Mouse (Mus musculus) adrenal gland, postnatal 0 days (tissue): ENCODE data around the gene Gm9736. TPM values are rescaled to one million over a fixed set of nuclear protein-coding genes. Genes with fewer than 3 reads are reported as not detected.

Source experiments
- polyA plus RNA-seq: library from polyadenylated mRNA; unstranded; fragments of >200 nt; fragmentation: Nextera tagmentation; extraction: Ambion mirVana; gene quantifications from 2 replicates; pipeline ENCODE4 v1.2.1, GENCODE M21; 2015

The Gm9736 gene
- not detected in 2 replicates for polyA plus RNA-seq

DNA sequence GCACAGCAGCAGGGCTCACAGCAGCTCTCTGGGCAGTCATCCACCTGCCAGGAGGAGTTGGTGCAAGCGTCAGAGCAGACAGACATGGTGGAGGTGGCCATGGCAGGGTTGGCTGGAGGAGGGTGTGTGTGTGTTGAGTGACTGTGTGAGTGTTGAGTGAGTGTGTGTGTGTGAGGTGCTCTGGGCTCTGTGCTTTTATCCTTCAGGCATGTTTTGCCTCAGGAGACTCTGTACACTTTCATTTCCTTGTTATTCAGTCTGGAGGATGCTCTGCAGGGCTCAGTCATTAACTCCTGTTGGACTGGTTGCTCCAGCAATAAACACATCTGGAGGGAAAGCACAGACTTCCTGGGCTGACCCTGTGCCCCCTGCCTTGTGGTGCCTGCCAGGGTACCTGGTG is at the start of gene Gm9736:
TSS of gene Gm9736 (minus strand) at position 101 of the 400 bp plus-strand sequence.

DNA sequence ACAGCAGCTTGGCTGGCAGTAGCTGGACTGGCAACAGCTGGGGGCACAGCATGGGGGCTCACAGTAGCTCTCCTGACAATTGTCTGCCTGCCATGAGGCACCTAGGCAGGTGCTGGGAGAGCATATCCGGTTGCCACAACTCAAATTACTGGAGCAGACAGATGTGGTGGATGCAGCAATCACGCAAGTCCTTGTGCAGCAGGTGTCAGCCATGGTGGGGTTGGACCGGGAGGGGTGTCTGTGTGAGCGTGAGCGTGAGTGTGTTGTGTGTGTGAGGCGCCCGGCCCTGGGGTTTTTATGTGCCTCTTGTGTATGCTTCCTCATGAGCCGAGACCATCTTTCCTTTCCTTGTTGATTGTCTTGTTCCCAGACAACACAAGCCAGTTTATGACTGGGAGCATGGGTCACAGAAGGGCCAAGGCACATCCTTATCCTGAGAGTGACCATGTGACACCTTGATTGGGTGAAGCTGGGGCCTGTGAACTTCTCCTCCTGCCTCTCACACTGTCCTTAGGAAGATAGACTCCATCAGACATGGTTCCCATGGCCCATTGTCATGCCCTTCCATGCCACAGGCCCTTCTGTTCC is 47.9 kb upstream of the Gm9736 start, which contains the start of gene Gm19668:
TSS of gene Gm19668 (minus strand) at position 213 of the 588 bp plus-strand sequence.

DNA sequence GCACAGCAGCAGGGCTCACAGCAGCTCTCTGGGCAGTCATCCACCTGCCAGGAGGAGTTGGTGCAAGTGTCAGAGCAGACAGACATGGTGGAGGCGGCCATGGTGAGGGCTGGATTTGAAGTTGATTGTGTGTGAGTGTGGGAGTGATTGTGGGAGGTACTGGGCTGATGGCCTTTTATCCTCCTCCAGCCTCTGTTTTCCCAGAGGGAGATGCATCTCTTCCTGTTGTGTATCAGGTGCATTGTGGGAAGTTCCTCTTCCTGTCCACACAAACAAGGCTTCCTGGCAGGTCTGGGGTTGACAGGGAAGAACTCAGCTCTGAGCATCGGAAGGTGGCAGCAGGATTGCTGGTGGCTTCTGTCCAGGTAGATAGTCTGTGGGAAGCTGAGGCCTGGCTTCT is 43.8 kb upstream of the Gm9736 start, which contains the start of gene Gm9639:
TSS of gene Gm9639 (minus strand) at position 101 of the 400 bp plus-strand sequence.

DNA sequence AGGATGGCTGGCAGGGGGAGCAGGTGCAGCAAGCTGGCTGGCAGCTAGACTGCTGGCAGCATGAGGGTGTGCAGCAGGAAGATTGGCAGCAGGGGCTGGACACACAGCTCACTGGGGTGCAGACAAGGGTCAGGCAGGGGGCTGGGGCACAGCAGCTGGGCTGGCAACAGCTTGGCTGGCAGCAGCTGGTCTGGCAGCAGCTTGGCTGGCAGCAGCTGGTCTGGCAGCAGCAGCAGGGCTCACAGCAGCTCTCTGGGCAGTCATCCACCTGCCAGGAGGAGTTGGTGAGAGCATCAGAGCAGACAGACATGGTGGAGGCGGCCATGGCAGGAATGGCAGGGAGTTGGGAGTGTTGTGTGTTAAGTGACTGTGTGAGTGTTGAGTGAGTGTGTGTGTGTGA is 36.7 kb upstream of the Gm9736 start, which contains the start of gene Gm7137:
TSS of gene Gm7137 (minus strand) at position 325 of the 400 bp plus-strand sequence.

DNA sequence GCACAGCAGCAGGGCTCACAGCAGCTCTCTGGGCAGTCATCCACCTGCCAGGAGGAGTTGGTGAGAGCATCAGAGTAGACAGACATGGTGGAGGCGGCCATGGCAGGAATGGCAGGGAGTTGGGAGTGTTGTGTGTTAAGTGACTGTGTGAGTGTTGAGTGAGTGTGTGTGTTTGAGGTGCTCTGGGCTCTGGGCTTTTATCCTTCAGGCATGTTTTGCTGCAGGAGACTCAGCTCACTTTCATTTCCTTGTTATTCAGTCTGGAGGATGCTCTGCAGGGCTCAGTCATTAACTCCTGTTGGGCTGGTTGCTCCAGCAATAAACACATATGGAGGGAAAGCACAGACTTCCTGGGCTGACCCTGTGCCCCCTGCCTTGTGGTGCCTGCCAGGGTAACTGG is 31.3 kb upstream of the Gm9736 start, which contains the start of gene Gm3250:
TSS of gene Gm3250 (minus strand) at position 101 of the 400 bp plus-strand sequence.

GRCm38 (mm10) chr10:77776844-77777243 is 25.7 kb upstream of the Gm9736 start, which contains the start of gene Gm7138:
TSS of gene Gm7138 (minus strand) at chr10:77776944.

DNA sequence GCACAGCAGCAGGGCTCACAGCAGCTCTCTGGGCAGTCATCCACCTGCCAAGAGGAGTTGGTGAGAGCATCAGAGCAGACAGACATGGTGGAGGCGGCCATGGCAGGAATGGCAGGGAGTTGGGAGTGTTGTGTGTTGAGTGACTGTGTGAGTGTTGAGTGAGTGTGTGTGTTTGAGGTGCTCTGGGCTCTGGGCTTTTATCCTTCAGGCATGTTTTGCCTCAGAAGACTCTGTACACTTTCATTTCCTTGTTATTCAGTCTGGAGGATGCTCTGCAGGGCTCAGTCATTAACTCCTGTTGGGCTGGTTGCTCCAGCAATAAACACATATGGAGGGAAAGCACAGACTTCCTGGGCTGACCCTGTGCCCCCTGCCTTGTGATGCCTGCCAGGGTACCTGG is 20.1 kb upstream of the Gm9736 start, which contains the start of gene Gm3238:
TSS of gene Gm3238 (minus strand) at position 101 of the 400 bp plus-strand sequence.

DNA sequence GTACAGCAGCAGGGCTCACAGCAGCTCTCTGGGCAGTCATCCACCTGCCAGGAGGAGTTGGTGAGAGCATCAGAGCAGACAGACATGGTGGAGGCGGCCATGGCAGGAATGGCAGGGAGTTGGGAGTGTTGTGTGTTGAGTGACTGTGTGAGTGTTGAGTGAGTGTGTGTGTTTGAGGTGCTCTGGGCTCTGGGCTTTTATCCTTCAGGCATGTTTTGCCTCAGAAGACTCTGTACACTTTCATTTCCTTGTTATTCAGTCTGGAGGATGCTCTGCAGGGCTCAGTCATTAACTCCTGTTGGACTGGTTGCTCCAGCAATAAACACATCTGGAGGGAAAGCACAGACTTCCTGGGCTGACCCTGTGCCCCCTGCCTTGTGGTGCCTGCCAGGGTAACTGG is 8.4 kb upstream of the Gm9736 start, which contains the start of gene Gm3233:
TSS of gene Gm3233 (minus strand) at position 101 of the 400 bp plus-strand sequence.

GRCm38 (mm10) chr10:77741924-77742688 is 9.0 kb downstream of the Gm9736 start, which contains the start of gene Gm18596:
TSS of gene Gm18596 (minus strand) at chr10:77742638.

DNA sequence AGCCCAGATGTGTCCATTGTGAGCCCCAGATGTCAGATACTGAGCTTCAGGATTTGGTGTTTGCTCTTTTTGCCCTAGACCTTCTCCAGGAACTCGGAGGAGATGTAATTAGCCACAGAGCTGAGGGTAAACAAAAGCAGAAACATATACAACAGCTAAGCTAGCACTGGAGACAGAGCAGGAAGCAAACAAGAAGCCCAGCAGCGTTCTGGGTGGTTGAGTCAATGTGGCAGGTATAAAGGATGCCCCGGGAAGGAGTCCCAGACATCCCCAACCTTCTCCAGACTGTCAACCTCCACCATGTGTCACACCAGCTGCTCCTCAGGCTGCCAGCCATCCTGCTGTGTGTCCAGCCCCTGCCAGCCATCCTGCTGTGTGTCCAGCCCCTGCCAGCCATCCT is 25.0 kb downstream of the Gm9736 start, which contains the start of gene Gm10100:
TSS of gene Gm10100 (plus strand) at position 301 of the 400 bp plus-strand sequence.

GRCm38 (mm10) chr10:77720299-77720698 is 30.9 kb downstream of the Gm9736 start, which contains the start of gene Krtap12-1:
TSS of gene Krtap12-1 (plus strand) at chr10:77720599.

DNA sequence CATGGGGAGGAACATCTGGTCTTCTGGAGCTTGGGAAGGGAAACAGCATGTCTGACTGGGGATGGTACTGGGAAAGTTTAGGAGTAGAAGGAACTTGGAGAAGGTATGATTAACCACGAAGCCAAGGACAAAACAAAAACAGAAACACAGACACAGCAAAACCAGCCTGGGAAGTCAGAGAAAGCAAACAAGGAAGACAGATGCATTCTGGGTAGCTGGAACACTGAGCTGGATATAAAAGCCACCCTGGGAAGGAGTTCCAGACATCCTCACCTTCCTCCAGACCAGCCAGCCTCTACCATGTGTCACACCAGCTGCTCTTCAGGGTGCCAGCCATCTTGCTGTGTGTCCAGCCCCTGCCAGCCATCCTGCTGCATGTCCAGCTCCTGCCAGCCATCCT is 35.6 kb downstream of the Gm9736 start, which contains the start of gene Gm10142:
TSS of gene Gm10142 (plus strand) at position 301 of the 400 bp plus-strand sequence.

GRCm38 (mm10) chr10:77711157-77711556 is 40.0 kb downstream of the Gm9736 start, which contains the start of gene Gm10024:
TSS of gene Gm10024 (plus strand) at chr10:77711457.

GRCm38 (mm10) chr10:77706326-77706725 is 44.8 kb downstream of the Gm9736 start, which contains the start of gene Gm10272:
TSS of gene Gm10272 (plus strand) at chr10:77706626.

Other genes starting within 250 kb of the Gm9736 start
- gene Fam207a, start 235.6 kb downstream of the Gm9736 start, polyA plus RNA-seq, result 27.9 and 33.9 TPM in 2 replicates
- 3.9 and 4.6 TPM in 2 replicates for gene Itgb2, start 221.1 kb downstream of the Gm9736 start, polyA plus RNA-seq
- 155 and 186 TPM in 2 replicates for gene Pttg1ip, start 169.6 kb downstream of the Gm9736 start, polyA plus RNA-seq
- 224 and 242 TPM in 2 replicates for gene Sumo3, start 145.3 kb downstream of the Gm9736 start, polyA plus RNA-seq
- gene Gm49325, start 145.2 kb downstream of the Gm9736 start, polyA plus RNA-seq, result 14.8 and 15.0 TPM in 2 replicates
- 46.7 and 55.5 TPM in 2 replicates for gene Ube2g2, start 129.1 kb downstream of the Gm9736 start, polyA plus RNA-seq
- gene Tspear, start 64.8 kb downstream of the Gm9736 start, polyA plus RNA-seq, result 0.44 and 0.91 TPM in 2 replicates
- not detected in 2 replicates for gene Gm19402, start 60.6 kb downstream of the Gm9736 start, polyA plus RNA-seq
- gene Gm9508, start 54.1 kb downstream of the Gm9736 start, polyA plus RNA-seq, result not detected in 2 replicates
- gene Gm10272, start 44.7 kb downstream of the Gm9736 start, polyA plus RNA-seq, result not detected in 2 replicates
- gene Gm10024, start 39.9 kb downstream of the Gm9736 start, polyA plus RNA-seq, result not detected in 2 replicates
- gene Gm10142, start 35.5 kb downstream of the Gm9736 start, polyA plus RNA-seq, result not detected in 2 replicates
- gene Krtap12-1, start 30.8 kb downstream of the Gm9736 start, polyA plus RNA-seq, result not detected in 2 replicates
- not detected in 2 replicates for gene Gm10100, start 24.9 kb downstream of the Gm9736 start, polyA plus RNA-seq
- not detected in 2 replicates for gene Gm18596, start 8.7 kb downstream of the Gm9736 start, polyA plus RNA-seq
- gene Gm3233, start 8.3 kb upstream of the Gm9736 start, polyA plus RNA-seq, result not detected in 2 replicates
- not detected in 2 replicates for gene Gm3238, start 20.0 kb upstream of the Gm9736 start, polyA plus RNA-seq
- not detected in 2 replicates for gene Gm7138, start 25.6 kb upstream of the Gm9736 start, polyA plus RNA-seq
- gene Gm3250, start 31.2 kb upstream of the Gm9736 start, polyA plus RNA-seq, result not detected in 2 replicates
- not detected in 2 replicates for gene Gm7137, start 36.8 kb upstream of the Gm9736 start, polyA plus RNA-seq
- not detected in 2 replicates for gene Gm9639, start 43.7 kb upstream of the Gm9736 start, polyA plus RNA-seq
- not detected in 2 replicates for gene Gm19668, start 47.8 kb upstream of the Gm9736 start, polyA plus RNA-seq
- gene Gm9507, start 60.5 kb upstream of the Gm9736 start, polyA plus RNA-seq, result not detected in 2 replicates
- not detected in 2 replicates for gene Gm2696, start 63.3 kb upstream of the Gm9736 start, polyA plus RNA-seq
- not detected in 2 replicates for gene Krtap10-4, start 75.7 kb upstream of the Gm9736 start, polyA plus RNA-seq
- not detected in 2 replicates for gene Krtap10-10, start 84.6 kb upstream of the Gm9736 start, polyA plus RNA-seq
- not detected in 2 replicates for gene Gm36176, start 95.4 kb upstream of the Gm9736 start, polyA plus RNA-seq
- gene Gm10318, start 101.5 kb upstream of the Gm9736 start, polyA plus RNA-seq, result not detected in 2 replicates
- not detected in 2 replicates for gene Gm3285, start 110.6 kb upstream of the Gm9736 start, polyA plus RNA-seq
- gene Lrrc3, start 151.2 kb upstream of the Gm9736 start, polyA plus RNA-seq, result 4.3 and 8.2 TPM in 2 replicates
- 0.85 and 1.3 TPM in 2 replicates for gene Trpm2, start 219.2 kb upstream of the Gm9736 start, polyA plus RNA-seq
- gene 1810043G02Rik, start 227.2 kb upstream of the Gm9736 start, polyA plus RNA-seq, result 28.7 and 30.4 TPM in 2 replicates